Mouse (Mus musculus): ENCODE results near the gene Tcf19.
"Not testable (repeated sequence)": the region's sequence is repeated elsewhere in the genome, so short reads cannot be mapped to it uniquely, and the experiment has no call there.

Gene Tcf19

DNA sequence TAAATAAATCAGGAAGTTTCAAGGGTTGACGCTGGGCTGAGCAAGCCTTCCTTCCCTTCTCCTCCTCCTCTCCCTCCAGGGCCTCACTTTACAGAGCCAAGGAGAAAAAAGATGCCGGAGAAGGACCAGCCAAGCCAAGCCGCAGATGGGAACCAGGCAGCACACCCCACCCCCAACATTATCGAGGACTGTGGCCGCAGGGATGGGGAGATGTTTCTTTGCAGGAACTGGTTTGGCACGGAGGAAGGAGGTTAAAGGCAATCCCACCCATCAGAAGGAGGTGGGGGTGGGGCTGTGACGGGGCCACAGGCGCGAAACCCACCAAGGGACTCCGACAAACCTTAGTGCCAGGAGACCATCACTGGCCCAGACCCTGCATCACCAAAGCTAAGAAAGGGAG is 29.9 kb downstream of the Tcf19 start:
- DNase-seq (ENCODE audit: extremely low spot score, low spot score): no peak

DNA sequence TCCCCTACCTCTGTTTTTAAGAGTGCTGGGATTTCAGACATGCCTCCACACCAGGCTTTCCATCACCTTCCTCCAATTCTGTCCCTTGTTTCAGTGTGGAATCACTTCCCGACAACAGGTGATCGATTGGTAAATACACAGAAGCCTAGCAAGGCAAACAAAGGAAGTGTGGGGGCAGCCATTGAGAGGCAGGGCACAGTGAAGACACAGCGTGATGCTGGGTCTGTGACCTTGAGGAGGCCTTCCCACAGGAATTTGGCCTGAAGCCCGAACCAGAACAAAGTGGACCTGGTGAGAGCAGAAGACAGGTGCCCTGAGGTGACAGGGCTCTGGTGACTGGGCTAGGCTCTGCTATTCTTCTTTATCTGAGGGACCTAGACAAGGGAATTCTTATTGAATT is 30.9 kb downstream of the Tcf19 start:
- no peak for DNase-seq (ENCODE audit: extremely low spot score, low spot score)

DNA sequence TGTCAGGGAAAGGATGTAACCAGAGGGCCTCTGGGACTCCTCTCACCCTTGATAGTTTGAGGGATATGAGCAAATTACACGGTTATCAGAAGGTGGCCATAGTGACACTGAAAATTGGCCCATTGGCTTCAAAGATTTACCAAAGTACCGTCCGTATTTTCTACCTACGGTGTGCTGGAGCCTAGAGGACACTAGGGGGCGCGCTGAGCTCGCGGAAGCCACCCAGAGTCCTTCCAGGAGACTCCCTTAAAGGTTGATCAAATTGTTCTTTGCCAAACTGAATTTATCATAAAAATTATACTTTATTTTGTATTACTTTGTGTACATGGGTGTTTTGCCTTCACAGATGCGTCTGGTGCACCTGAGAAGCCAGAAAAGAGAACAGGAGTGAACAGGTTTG is 32.6 kb downstream of the Tcf19 start:
- DNase-seq (ENCODE audit: extremely low spot score, low spot score): peak; percentile 51

DNA sequence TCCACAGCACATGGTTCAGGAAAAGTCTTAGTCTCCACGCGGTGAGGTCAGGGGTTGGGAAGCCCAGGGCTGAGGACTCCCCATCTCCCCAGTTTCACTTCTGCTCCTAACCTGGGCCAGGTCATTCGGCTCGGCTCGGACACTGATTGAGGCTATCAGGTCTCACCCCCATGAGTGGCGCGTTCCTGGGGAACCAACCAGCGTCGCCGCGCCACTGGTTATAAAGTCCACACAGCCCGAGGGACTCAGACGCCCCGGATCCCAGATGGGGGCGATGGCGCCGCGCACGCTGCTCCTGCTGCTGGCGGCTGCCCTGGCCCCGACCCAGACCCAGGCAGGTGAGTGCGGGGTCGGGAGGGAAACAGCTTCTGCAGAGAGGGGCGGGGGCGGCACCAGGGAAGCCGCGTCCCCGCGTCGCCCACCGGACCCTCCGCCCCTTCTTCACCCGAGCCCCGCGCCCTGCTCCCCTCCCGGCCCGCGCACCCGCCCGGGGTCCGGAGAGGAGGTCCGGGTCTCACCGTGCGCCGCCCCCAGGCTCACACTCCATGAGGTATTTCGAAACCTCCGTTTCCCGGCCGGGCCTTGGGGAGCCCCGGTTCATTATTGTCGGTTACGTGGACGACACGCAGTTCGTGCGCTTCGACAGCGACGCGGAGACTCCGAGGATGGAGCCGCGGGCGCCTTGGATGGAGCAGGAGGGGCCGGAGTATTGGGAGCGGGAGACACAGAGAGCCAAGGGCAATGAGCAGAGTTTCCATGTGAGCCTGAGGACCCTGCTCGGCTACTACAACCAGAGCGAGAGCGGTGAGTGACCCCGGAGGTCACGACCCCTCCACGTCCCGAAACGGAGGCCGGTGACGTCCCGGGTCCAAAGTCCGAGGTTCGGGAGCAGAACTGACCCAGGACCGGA is 46.5 kb downstream of the Tcf19 start, which contains the start of gene H2-Q10:
H2-Q10 (plus strand) TSS at position 248 of the 910 bp plus-strand sequence.
- DNase-seq (ENCODE audit: extremely low spot score, low spot score): peak; percentile 48

- not testable (repeated sequence) for DNase-seq (ENCODE audit: extremely low spot score, low spot score)
These were observed 47.7 kb downstream of the Tcf19 start for GRCm38 (mm10) chr17:35468936-35469335.

DNA sequence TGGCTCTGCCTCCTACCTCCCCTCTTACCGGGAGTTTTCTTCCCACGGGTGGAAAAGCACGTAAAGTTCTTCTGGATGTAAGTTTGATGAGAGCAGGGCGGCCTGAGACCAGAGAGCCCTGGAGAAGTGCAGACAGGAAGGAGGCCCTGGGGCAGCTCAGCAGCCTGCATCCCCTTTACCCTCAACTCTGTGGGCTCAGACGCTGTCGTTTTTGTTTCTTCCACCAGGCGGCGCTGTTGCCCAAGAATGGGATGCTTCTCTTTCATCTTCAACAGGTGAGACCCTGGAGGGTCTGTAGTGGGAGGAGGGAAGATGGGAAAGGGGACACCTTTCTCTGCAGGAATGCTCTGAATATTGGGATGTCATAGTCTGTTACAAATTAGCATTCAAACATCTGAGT is 51.0 kb downstream of the Tcf19 start:
- peak; percentile 71 for DNase-seq (ENCODE audit: extremely low spot score, low spot score)
